Mouse (Mus musculus): ENCODE results near the gene Tmem238. TPM values are rescaled to one million over a fixed set of nuclear protein-coding genes. Genes with fewer than 3 reads are reported as not detected.

Gene Tmem238
- total and polyA plus RNA-seq, 3 experiments: 1.7 to 40.6 (median 6.8) TPM

- no peaks in the 10 kb centered on the region for H3K9me3 ChIP-seq (replicated peaks)
- H3K36me3 ChIP-seq (replicated peaks): peaks cover 20% of the 10 kb centered on the region
- H3K4me3 ChIP-seq (ENCODE audit: low read depth, low read length): peak overlapping the region; percentile 2; the same call in 1 of the 2 replicates
- peaks cover 78% of the 10 kb centered on the region for H3K4me1 ChIP-seq (ENCODE audit: insufficient read depth, low read depth, low read length)
- TF ChIP-seq TAL1 (conservative IDR thresholded peaks at IDR 0.05; ENCODE audit: low read depth, low read length) (no peak), CTCF (IDR thresholded peaks at IDR 0.05; ENCODE audit: low read depth, low read length) (no peak)
- ATAC-seq (ENCODE audit: extremely low read depth, insufficient number of reproducible peaks, low FRiP score, poor library complexity, severe bottlenecking): no peak
- DNase-seq (ENCODE audit: low spot score): no peak
- H3K27me3 ChIP-seq (ENCODE audit: insufficient read depth, low read length): peaks cover 35% of the 10 kb centered on the region
These were observed 9.5 kb downstream of the Tmem238 start for GRCm38 (mm10) chr7:4779921-4780320.

- DNase-seq (ENCODE audit: low spot score) (no peak), ATAC-seq (ENCODE audit: extremely low read depth, insufficient number of reproducible peaks, low FRiP score, poor library complexity, severe bottlenecking) (no peak)
- Histone ChIP-seq H3K4me3 (ENCODE audit: low read depth, low read length) (no peak overlapping the region), H3K36me3 (replicated peaks) (peaks cover 2% of the 10 kb centered on the region), H3K4me1 (ENCODE audit: insufficient read depth, low read depth, low read length) (peaks cover 59% of the 10 kb centered on the region), H3K9me3 (replicated peaks) (no peaks in the 10 kb centered on the region), H3K27me3 (ENCODE audit: insufficient read depth, low read length) (peaks cover 47% of the 10 kb centered on the region)
- TF ChIP-seq GATA2 (IDR thresholded peaks at IDR 0.05; ENCODE audit: borderline replicate concordance, low read depth, low read length): no peak
- TF ChIP-seq TAL1 (conservative IDR thresholded peaks at IDR 0.05; ENCODE audit: low read depth, low read length): no peak
- TF ChIP-seq POLR2AphosphoS5 (IDR thresholded peaks at IDR 0.05; ENCODE audit: insufficient replicate concordance, low read depth, low read length): no peak
- TF ChIP-seq GATA1 (IDR thresholded peaks at IDR 0.05; ENCODE audit: borderline replicate concordance, low read length): no peak
- TF ChIP-seq CTCF (IDR thresholded peaks at IDR 0.05; ENCODE audit: low read depth, low read length): no peak
These were observed 11.4 kb downstream of the Tmem238 start for GRCm38 (mm10) chr7:4777851-4778637.

GRCm38 (mm10) chr7:4776861-4777830, 12.3 kb downstream of the Tmem238 start:
- H3K27me3 ChIP-seq (ENCODE audit: insufficient read depth, low read length): peaks cover 47% of the 10 kb centered on the region
- TF ChIP-seq POLR2AphosphoS5 (IDR thresholded peaks at IDR 0.05; ENCODE audit: insufficient replicate concordance, low read depth, low read length) (no peak), GATA2 (IDR thresholded peaks at IDR 0.05; ENCODE audit: borderline replicate concordance, low read depth, low read length) (no peak), TAL1 (conservative IDR thresholded peaks at IDR 0.05; ENCODE audit: low read depth, low read length) (no peak), CTCF (IDR thresholded peaks at IDR 0.05; ENCODE audit: low read depth, low read length) (no peak), GATA1 (IDR thresholded peaks at IDR 0.05; ENCODE audit: borderline replicate concordance, low read length) (no peak)
- no peaks in the 10 kb centered on the region for H3K9me3 ChIP-seq (replicated peaks)
- H3K4me1 ChIP-seq (ENCODE audit: insufficient read depth, low read depth, low read length): peaks cover 50% of the 10 kb centered on the region
- DNase-seq (ENCODE audit: low spot score) (no peak), ATAC-seq (ENCODE audit: extremely low read depth, insufficient number of reproducible peaks, low FRiP score, poor library complexity, severe bottlenecking) (no peak)
- H3K36me3 ChIP-seq (replicated peaks): no peaks in the 10 kb centered on the region
- peak overlapping the region; percentile 63; the same call in 1 of the 2 replicates for H3K4me3 ChIP-seq (ENCODE audit: low read depth, low read length)

GRCm38 (mm10) chr7:4776131-4776530, 13.3 kb downstream of the Tmem238 start:
- H3K27me3 ChIP-seq (ENCODE audit: insufficient read depth, low read length): peaks cover 47% of the 10 kb centered on the region
- DNase-seq (ENCODE audit: low spot score) (no peak), ATAC-seq (ENCODE audit: extremely low read depth, insufficient number of reproducible peaks, low FRiP score, poor library complexity, severe bottlenecking) (no peak)
- no peak for TF ChIP-seq POLR2AphosphoS5 (IDR thresholded peaks at IDR 0.05; ENCODE audit: insufficient replicate concordance, low read depth, low read length)
- no peak for TF ChIP-seq GATA2 (IDR thresholded peaks at IDR 0.05; ENCODE audit: borderline replicate concordance, low read depth, low read length)
- peaks cover 43% of the 10 kb centered on the region for H3K4me1 ChIP-seq (ENCODE audit: insufficient read depth, low read depth, low read length)
- H3K4me3 ChIP-seq (ENCODE audit: low read depth, low read length): no peak overlapping the region
- H3K9me3 ChIP-seq (replicated peaks): no peaks in the 10 kb centered on the region
- no peaks in the 10 kb centered on the region for H3K36me3 ChIP-seq (replicated peaks)

- TF ChIP-seq POLR2AphosphoS5 (IDR thresholded peaks at IDR 0.05; ENCODE audit: insufficient replicate concordance, low read depth, low read length) (no peak), TAL1 (conservative IDR thresholded peaks at IDR 0.05; ENCODE audit: low read depth, low read length) (no peak), CTCF (IDR thresholded peaks at IDR 0.05; ENCODE audit: low read depth, low read length) (no peak), GATA1 (IDR thresholded peaks at IDR 0.05; ENCODE audit: borderline replicate concordance, low read length) (no peak), GATA2 (IDR thresholded peaks at IDR 0.05; ENCODE audit: borderline replicate concordance, low read depth, low read length) (no peak)
- peaks cover 44% of the 10 kb centered on the region for H3K27me3 ChIP-seq (ENCODE audit: insufficient read depth, low read length)
- H3K9me3 ChIP-seq (replicated peaks): no peaks in the 10 kb centered on the region
These were observed 18.3 kb downstream of the Tmem238 start, which contains the start of gene Fam71e2 for GRCm38 (mm10) chr7:4771202-4771601. Gene Fam71e2, minus strand, starts transcription at chr7:4771302.

More at GRCm38 (mm10) chr7:4771202-4771601, 18.3 kb downstream of the Tmem238 start, which contains the start of gene Fam71e2:
- ATAC-seq (ENCODE audit: extremely low read depth, insufficient number of reproducible peaks, low FRiP score, poor library complexity, severe bottlenecking) (no peak), DNase-seq (ENCODE audit: low spot score) (no peak)
- Histone ChIP-seq H3K4me3 (ENCODE audit: low read depth, low read length) (no peak within 1 kb of the TSS), H3K4me1 (ENCODE audit: insufficient read depth, low read depth, low read length) (no peaks in the 10 kb centered on the region), H3K36me3 (replicated peaks) (no peaks in the 10 kb centered on the region)

All from G1E (cell line).